Mouse (Mus musculus) midbrain, embryonic 12.5 days (tissue): ENCODE measurements around the gene Mre11a. TPM values are rescaled to one million over a fixed set of nuclear protein-coding genes. Genes with fewer than 3 reads are reported as not detected.

Experiments used
- ATAC-seq: fragments of 200-750 bp; cut with Nextera tagmentation; 2 replicates; pipeline ENCODE4 v1.8.0; 2017; ENCODE audit warnings: low read depth, moderate TSS enrichment, moderate library complexity; ENCODE audit not compliant: low FRiP score
- H3K27ac ChIP-seq: fragments of 300-500 bp; sonication (generic); replicated peaks from 2 replicates; pipeline ENCODE4 v1.5.1; 2016; ENCODE audit warnings: mild to moderate bottlenecking
- H3K27me3 ChIP-seq: fragments of 300-500 bp; sonication (generic); 2 replicates; pipeline ENCODE4 v1.6.1; 2016; ENCODE audit warnings: mild to moderate bottlenecking
- H3K36me3 ChIP-seq: fragments of 300-500 bp; sonication (generic); 2 replicates; pipeline ENCODE4 v1.6.1; 2016
- H3K4me1 ChIP-seq: fragments of 300-500 bp; sonication (generic); 2 replicates; pipeline ENCODE4 v1.6.1; 2016
- H3K4me2 ChIP-seq: fragments of 300-500 bp; sonication (generic); replicated peaks from 2 replicates; pipeline ENCODE4 v1.6.1; 2016; ENCODE audit warnings: mild to moderate bottlenecking, moderate library complexity
- H3K4me3 ChIP-seq: fragments of 300-500 bp; sonication (generic); 2 replicates; pipeline ENCODE4 v1.5.1; 2016; ENCODE audit warnings: mild to moderate bottlenecking
- H3K9ac ChIP-seq: fragments of 300-500 bp; sonication (generic); replicated peaks from 2 replicates; pipeline ENCODE4 v1.6.1; 2016; ENCODE audit warnings: mild to moderate bottlenecking, moderate library complexity
- H3K9me3 ChIP-seq: fragments of 300-500 bp; sonication (generic); 2 replicates; pipeline ENCODE4 v1.6.1; 2016; ENCODE audit warnings: mild to moderate bottlenecking
- WGBS: fragments of 180-500 bp; shearing (Covaris S2); methylation state at CpG from one replicate; pipeline ENCODE4 v1.1.7; 2016; 5-methylcytosine and 5-hydroxymethylcytosine counted together
- polyA plus RNA-seq: library from polyadenylated mRNA; unstranded; fragments of >200 nt; fragmentation: Nextera tagmentation; extraction: Ambion mirVana; gene quantifications from 2 replicates; pipeline ENCODE4 v1.2.1, GENCODE M21; 2016

The Mre11a gene
- polyA plus RNA-seq: 27.3 and 31.7 TPM in 2 replicates

DNA sequence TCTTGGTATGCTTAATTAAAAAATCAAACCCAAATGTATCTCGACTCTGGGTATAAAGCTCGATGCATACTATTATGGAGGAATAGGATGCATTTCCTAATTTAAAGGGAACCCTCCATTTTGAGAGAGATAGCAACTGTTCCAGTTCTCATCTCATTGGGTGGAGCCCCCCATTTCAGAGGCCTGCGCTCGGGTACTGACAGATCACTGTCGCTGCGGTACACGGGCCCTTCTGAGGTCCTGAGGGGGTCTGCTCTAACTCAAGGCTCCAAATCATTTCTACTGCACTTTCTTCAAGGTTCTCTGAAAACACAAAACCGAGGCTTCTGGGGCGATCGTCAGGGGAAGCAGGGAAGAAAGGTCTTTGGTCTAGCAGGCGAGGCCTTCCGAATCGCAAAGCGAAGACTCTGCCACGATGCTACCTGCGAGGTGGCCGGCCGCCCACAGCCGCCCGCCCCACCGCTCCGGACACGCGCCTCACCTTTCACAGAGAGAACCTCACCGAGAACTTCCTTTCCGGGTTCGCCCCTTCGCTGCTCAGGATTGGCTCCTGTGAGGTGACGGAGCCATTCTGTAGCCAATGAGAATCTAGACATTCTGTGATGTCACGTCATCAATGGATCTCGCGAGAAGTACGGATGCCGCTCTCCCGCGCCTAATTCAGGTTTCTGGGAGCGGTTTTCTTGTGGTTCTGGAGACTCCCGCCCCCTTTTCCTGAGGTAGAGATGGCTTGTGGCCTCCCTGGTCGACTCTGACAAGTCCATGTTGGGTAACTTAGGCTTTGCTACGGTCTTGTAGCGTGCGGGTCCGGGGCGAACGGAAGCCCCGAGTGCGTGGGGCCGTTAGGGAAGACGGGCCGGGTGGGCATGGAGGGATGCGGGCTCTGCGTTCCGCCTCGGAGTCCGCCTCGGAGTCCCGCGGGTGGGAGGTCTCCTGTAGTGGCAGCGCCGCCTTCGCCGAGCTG lies at the start of gene Mre11a, which contains the start of gene Ankrd49:
Gene Mre11a (plus strand): TSS at position 616 of the 964 bp plus-strand sequence.
Gene Ankrd49 (minus strand): TSS at position 818 of the 964 bp plus-strand sequence.
- WGBS: under 1% methylated on average over 62 of the region's 62 CpGs
- Histone ChIP-seq H3K27me3 (no peaks in the 10 kb centered on the region), H3K9ac (peak within 1 kb of the TSS; percentile 79), H3K36me3 (peaks cover 34% of the 10 kb centered on the region), H3K4me2 (peak within 1 kb of the TSS; percentile 85), H3K27ac (peak within 1 kb of the TSS; percentile 91), H3K4me3 (peak within 1 kb of the TSS; percentile 73), H3K9me3 (no peaks in the 10 kb centered on the region), H3K4me1 (peaks cover 8% of the 10 kb centered on the region)
- ATAC-seq: peak; percentile 99

DNA sequence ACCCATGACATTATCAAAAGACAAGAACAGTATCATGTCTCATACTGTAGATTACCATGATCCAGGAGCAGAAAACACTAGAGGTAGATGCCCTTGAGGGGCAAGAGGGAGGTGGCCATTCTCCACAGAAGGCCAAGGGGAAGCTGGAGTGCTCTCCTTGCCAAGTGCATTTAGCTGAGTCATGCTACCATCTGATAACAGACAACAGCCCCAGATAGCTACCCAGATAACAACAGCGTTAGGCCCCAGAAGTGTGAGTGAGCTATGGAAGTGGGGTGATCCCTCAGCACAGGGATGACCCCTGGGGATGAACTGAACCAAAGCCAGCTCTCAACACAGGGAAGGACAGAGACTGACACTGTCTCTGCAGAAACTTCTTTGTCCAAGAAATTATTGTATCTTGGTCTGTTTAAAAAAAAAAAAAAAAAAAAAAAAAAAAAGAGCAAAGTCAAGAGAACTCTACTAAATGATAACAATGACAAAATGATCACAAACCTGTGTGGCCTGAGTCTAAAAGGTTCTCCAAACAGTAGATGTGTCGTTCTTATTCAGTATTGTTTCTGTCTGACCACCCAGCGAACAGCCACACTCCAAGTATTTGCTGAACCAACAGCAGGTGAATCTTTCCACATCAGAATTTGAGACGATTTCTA lies 44.8 kb upstream of the Mre11a start:
- Histone ChIP-seq H3K4me2 (no peak overlapping the region), H3K9me3 (no peaks in the 10 kb centered on the region), H3K27me3 (no peaks in the 10 kb centered on the region), H3K4me1 (no peaks in the 10 kb centered on the region), H3K4me3 (no peak overlapping the region), H3K9ac (no peak overlapping the region), H3K36me3 (no peaks in the 10 kb centered on the region), H3K27ac (no peak overlapping the region)
- ATAC-seq: no peak
- WGBS: 83% methylated on average over 4 of the region's 4 CpGs

DNA sequence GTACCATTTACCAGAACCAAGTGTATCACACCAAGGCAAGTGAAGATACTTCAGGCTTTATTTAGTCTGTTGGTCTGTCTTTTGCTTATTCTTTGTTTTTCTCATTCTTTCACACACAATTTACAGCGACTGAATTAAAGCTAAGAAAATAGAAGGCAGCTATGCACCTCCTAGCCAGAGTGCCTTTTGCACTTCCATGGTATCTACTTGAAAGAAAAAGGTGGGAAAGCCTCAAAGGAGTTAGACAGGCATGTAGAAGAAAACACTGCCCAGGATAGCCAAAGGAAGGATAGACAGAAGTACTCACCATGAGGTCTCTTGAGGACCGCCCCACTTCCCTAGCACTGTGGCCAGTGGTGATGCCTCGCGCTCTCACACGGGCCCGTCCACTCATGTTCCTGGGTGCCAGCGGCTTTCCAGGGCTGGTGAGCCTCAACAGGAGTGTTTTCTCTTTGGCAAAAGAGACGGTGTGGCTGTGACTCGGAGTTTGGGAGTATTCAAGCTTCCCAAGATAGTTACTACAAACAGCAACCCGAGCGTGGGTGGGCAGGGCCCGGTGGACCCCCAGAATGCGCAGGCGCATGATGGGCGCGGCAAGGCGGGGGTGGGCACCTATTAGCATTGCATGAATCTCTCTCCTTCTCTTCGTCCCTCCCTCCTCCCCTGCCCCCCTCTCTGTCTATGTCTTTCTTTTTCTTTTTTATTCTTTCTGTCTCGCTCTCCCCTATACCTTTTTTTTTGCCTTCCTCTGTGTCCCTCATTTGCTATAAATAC lies 44.1 kb upstream of the Mre11a start, which contains the start of gene Piwil4:
Gene Piwil4 (minus strand): TSS at position 583 of the 774 bp plus-strand sequence.
- Histone ChIP-seq H3K4me3 (no peak within 1 kb of the TSS), H3K4me2 (no peak within 1 kb of the TSS), H3K4me1 (no peaks in the 10 kb centered on the region), H3K27ac (no peak within 1 kb of the TSS), H3K9ac (no peak within 1 kb of the TSS), H3K27me3 (no peaks in the 10 kb centered on the region), H3K9me3 (no peaks in the 10 kb centered on the region), H3K36me3 (no peaks in the 10 kb centered on the region)
- no peak for ATAC-seq
- 88% methylated on average over 19 of the region's 19 CpGs for WGBS

DNA sequence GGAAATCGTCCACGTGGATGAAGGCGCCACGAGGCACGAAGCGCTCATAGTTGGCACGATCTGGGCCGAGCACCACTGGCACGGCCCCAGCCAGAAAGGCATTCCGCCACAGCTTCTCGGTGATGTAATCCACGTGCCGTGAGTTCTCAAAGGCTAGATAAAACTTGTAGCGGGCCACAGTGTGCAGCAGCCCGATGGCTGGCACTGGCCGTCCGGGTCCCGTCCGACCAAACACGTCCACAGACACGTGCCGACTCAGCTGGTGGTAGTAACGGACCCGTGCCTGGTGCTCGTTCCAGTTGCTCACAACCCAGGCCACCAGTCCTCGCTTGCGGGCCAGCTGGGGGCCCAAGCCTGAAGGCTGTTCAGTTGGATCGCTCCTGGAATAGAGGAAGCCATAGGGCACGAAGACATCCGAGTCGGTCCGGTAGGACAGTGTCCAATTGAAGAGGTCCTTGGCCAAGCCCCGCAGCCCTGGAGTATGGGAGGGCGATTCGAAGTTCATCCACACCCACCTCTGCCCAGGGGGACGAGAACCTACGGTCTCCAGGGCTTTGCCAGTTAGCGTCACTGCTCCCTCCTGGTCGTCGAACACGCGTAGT lies 33.5 kb upstream of the Mre11a start:
- no peak overlapping the region for H3K27ac ChIP-seq
- H3K9ac ChIP-seq: peak overlapping the region; percentile 58; the same call in 1 of the 2 replicates
- H3K4me1 ChIP-seq: peaks cover 14% of the 10 kb centered on the region
- peak overlapping the region; percentile 94 for H3K4me2 ChIP-seq
- 58% methylated on average over 42 of the region's 42 CpGs for WGBS
- H3K27me3 ChIP-seq: peaks cover 42% of the 10 kb centered on the region
- H3K36me3 ChIP-seq: no peaks in the 10 kb centered on the region
- 0 out of 2 replicates have a peak, but pooled peaks have one; percentile 21 for ATAC-seq
- peak overlapping the region; percentile 56 for H3K4me3 ChIP-seq
- no peaks in the 10 kb centered on the region for H3K9me3 ChIP-seq

DNA sequence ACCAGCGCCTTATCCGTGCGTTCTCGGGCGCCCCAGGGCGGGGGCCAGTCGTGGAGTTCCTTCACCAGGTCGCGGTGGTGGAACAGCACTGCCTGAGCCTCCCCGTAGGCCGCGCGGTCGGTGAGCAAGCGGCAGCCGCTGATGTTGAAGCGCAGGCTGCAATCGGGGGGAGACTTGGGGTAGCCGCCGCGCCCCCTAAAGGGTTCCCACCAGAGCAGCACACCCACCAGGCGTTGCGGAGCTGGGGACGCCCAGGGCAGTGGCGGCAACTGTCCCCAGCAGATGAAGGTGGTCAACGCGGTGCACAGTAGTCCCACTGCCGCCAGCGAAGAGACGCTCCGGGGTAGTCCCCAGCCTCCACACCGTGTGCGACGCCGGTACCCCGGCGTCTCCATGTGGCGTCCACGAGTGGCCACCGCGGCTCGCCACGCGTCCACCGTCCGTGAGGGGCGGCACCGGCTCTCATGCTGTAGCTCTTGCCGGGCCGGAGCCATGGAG lies 32.9 kb upstream of the Mre11a start:
- 0 out of 2 replicates have a peak overlapping the region, but pooled peaks have one; percentile 30 for H3K27ac ChIP-seq
- peaks cover 42% of the 10 kb centered on the region for H3K27me3 ChIP-seq

GRCm38 (mm10) chr9:14752001-14752522 lies 32.4 kb upstream of the Mre11a start, which contains the start of gene Fut4:
Fut4 (minus strand) TSS chr9:14752393.
- peak; percentile 87 for ATAC-seq
- peaks cover 42% of the 10 kb centered on the region for H3K27me3 ChIP-seq

More for the DNA sequence above, 32.9 kb upstream of the Mre11a start:
- WGBS: 2% methylated on average over 50 of the region's 50 CpGs
- Histone ChIP-seq H3K4me3 (peak overlapping the region; percentile 56), H3K9me3 (no peaks in the 10 kb centered on the region), H3K4me2 (peak overlapping the region; percentile 94), H3K36me3 (no peaks in the 10 kb centered on the region), H3K4me1 (peaks cover 14% of the 10 kb centered on the region), H3K9ac (peak overlapping the region; percentile 58)
- peak; percentile 87 for ATAC-seq

GRCm38 (mm10) chr9:14753947-14754346 lies 30.5 kb upstream of the Mre11a start:
- Histone ChIP-seq H3K36me3 (no peaks in the 10 kb centered on the region), H3K27me3 (peaks cover 42% of the 10 kb centered on the region), H3K9ac (no peak overlapping the region), H3K9me3 (no peaks in the 10 kb centered on the region), H3K4me1 (peaks cover 14% of the 10 kb centered on the region), H3K4me3 (no peak overlapping the region), H3K27ac (no peak overlapping the region), H3K4me2 (no peak overlapping the region)
- ATAC-seq: no peak

More at GRCm38 (mm10) chr9:14752001-14752522, 32.4 kb upstream of the Mre11a start, which contains the start of gene Fut4:
- WGBS: 1% methylated on average over 27 of the region's 28 CpGs
- peak within 1 kb of the TSS; percentile 56 for H3K4me3 ChIP-seq
- H3K4me2 ChIP-seq: peak within 1 kb of the TSS; percentile 94
- H3K4me1 ChIP-seq: peaks cover 14% of the 10 kb centered on the region
- 0 out of 2 replicates have a peak within 1 kb of the TSS, but pooled peaks have one; percentile 30 for H3K27ac ChIP-seq
- H3K36me3 ChIP-seq: no peaks in the 10 kb centered on the region
- H3K9me3 ChIP-seq: no peaks in the 10 kb centered on the region
- peak within 1 kb of the TSS; percentile 58 for H3K9ac ChIP-seq

DNA sequence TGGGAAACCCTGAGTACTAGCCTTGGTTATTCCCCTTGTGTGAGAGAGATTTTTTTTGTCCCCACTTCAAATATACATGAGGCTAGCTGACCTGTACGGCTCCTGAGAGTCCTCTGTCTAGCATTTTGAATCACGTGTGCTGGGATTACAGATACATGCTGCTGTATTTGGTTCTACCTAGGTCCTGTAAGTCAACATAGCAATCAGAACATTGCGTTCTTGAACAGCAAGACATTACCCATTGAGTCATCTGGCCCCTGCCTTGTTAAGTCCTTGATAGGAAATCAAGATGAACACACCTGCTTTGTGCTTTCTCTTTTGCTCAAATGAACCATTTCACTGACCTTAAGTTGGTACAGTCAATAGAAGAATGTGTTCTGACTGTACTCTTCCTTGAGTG lies 30.0 kb upstream of the Mre11a start:
- no peak for ATAC-seq
- Histone ChIP-seq H3K9ac (no peak overlapping the region), H3K4me1 (peaks cover 14% of the 10 kb centered on the region), H3K27ac (no peak overlapping the region), H3K4me3 (no peak overlapping the region), H3K4me2 (no peak overlapping the region), H3K36me3 (no peaks in the 10 kb centered on the region), H3K27me3 (peaks cover 37% of the 10 kb centered on the region), H3K9me3 (no peaks in the 10 kb centered on the region)
- WGBS: 83% methylated on average over 3 of the region's 3 CpGs

- H3K9ac ChIP-seq: no peak overlapping the region
- H3K4me3 ChIP-seq: no peak overlapping the region
- no peaks in the 10 kb centered on the region for H3K9me3 ChIP-seq
- 84% methylated on average over 7 of the region's 7 CpGs for WGBS
- H3K4me1 ChIP-seq: no peaks in the 10 kb centered on the region
- H3K27me3 ChIP-seq: peaks cover 4% of the 10 kb centered on the region; the same call in 1 of the 2 replicates
- H3K36me3 ChIP-seq: no peaks in the 10 kb centered on the region
- no peak overlapping the region for H3K27ac ChIP-seq
- no peak for ATAC-seq
- no peak overlapping the region for H3K4me2 ChIP-seq
Measured at GRCm38 (mm10) chr9:14758590-14758989, 25.9 kb upstream of the Mre11a start.

GRCm38 (mm10) chr9:14759261-14759660 lies 25.2 kb upstream of the Mre11a start:
- Histone ChIP-seq H3K4me2 (no peak overlapping the region), H3K27ac (no peak overlapping the region)
- ATAC-seq: no peak

More at GRCm38 (mm10) chr9:14759261-14759660, 25.2 kb upstream of the Mre11a start:
- H3K27me3 ChIP-seq: peaks cover 4% of the 10 kb centered on the region; the same call in 1 of the 2 replicates
- H3K4me1 ChIP-seq: no peaks in the 10 kb centered on the region
- no peaks in the 10 kb centered on the region for H3K36me3 ChIP-seq
- no peak overlapping the region for H3K9ac ChIP-seq
- H3K9me3 ChIP-seq: no peaks in the 10 kb centered on the region
- no peak overlapping the region for H3K4me3 ChIP-seq
